Mouse (Mus musculus) brown adipose tissue, adult 24 weeks (tissue): Measurements from ENCODE around the gene Tor3a. TPM values are rescaled to one million over a fixed set of nuclear protein-coding genes. Genes with fewer than 3 reads are reported as not detected.

Experiments used
- H3K27ac ChIP-seq: fragments of 200-500 bp; replicated peaks from 2 replicates; pipeline ENCODE4 v1.5.1; 2012; ENCODE audit warnings: low read depth, mild to moderate bottlenecking, low read length
- H3K4me1 ChIP-seq: fragments of 200-500 bp; 2 replicates; pipeline ENCODE4 v1.6.1; 2012; ENCODE audit warnings: low read length, mixed read lengths; ENCODE audit not compliant: control insufficient read depth, insufficient read depth, insufficient read length
- H3K4me3 ChIP-seq: fragments of 200-500 bp; 2 replicates; pipeline ENCODE4 v1.5.1; 2012; ENCODE audit warnings: low read depth, mild to moderate bottlenecking, low read length, moderate library complexity; ENCODE audit not compliant: insufficient read depth
- polyA plus RNA-seq: library from polyadenylated mRNA; stranded (reverse); fragments of >200 nt; gene quantifications from 2 replicates; pipeline ENCODE4 v1.2.4, GENCODE M21; 2012; ENCODE audit not compliant: missing spikeins, insufficient read depth, insufficient read length

The Tor3a gene
- polyA plus RNA-seq, 1 experiment: 6.2 TPM

- H3K27ac ChIP-seq: no peak overlapping the region
- no peak overlapping the region for H3K4me3 ChIP-seq
- no peaks in the 10 kb centered on the region for H3K4me1 ChIP-seq
Observed at GRCm38 (mm10) chr1:156629984-156630383, 44.2 kb downstream of the Tor3a start.

GRCm38 (mm10) chr1:156626729-156627128, 47.4 kb downstream of the Tor3a start:
- Histone ChIP-seq H3K4me1 (no peaks in the 10 kb centered on the region; the same call in 1 of the 2 replicates), H3K4me3 (no peak overlapping the region), H3K27ac (no peak overlapping the region)

- Histone ChIP-seq H3K4me3 (no peak overlapping the region), H3K27ac (no peak overlapping the region), H3K4me1 (no peaks in the 10 kb centered on the region; the same call in 1 of the 2 replicates)
Observed at GRCm38 (mm10) chr1:156624231-156624630, 49.9 kb downstream of the Tor3a start.

- Histone ChIP-seq H3K4me1 (peaks cover 14% of the 10 kb centered on the region), H3K27ac (no peak overlapping the region), H3K4me3 (no peak overlapping the region)
Observed at GRCm38 (mm10) chr1:156620951-156621350, 53.2 kb downstream of the Tor3a start.

GRCm38 (mm10) chr1:156620292-156620909, 53.8 kb downstream of the Tor3a start:
- Histone ChIP-seq H3K27ac (no peak overlapping the region), H3K4me1 (peaks cover 16% of the 10 kb centered on the region), H3K4me3 (no peak overlapping the region)

GRCm38 (mm10) chr1:156617811-156618210, 56.3 kb downstream of the Tor3a start:
- H3K4me1 ChIP-seq: peaks cover 20% of the 10 kb centered on the region
- H3K27ac ChIP-seq: no peak overlapping the region
- H3K4me3 ChIP-seq: no peak overlapping the region

- Histone ChIP-seq H3K4me3 (no peak overlapping the region), H3K4me1 (peaks cover 20% of the 10 kb centered on the region), H3K27ac (peak overlapping the region; percentile 4; the same call in 1 of the 2 replicates)
Observed at GRCm38 (mm10) chr1:156616989-156617598, 57.1 kb downstream of the Tor3a start.

- Histone ChIP-seq H3K4me3 (peak overlapping the region; percentile 33), H3K27ac (peak overlapping the region; percentile 71), H3K4me1 (peaks cover 20% of the 10 kb centered on the region)
Observed at GRCm38 (mm10) chr1:156615381-156616133, 58.6 kb downstream of the Tor3a start.

GRCm38 (mm10) chr1:156614710-156615109, 59.4 kb downstream of the Tor3a start:
- H3K27ac ChIP-seq: no peak overlapping the region
- peaks cover 20% of the 10 kb centered on the region for H3K4me1 ChIP-seq
- H3K4me3 ChIP-seq: no peak overlapping the region

GRCm38 (mm10) chr1:156613855-156614530, 60.2 kb downstream of the Tor3a start:
- peak overlapping the region; percentile 47; the same call in 1 of the 2 replicates for H3K27ac ChIP-seq
- peaks cover 20% of the 10 kb centered on the region for H3K4me1 ChIP-seq
- no peak overlapping the region for H3K4me3 ChIP-seq

GRCm38 (mm10) chr1:156610257-156610656, 63.9 kb downstream of the Tor3a start:
- H3K27ac ChIP-seq: no peak overlapping the region
- no peak overlapping the region for H3K4me3 ChIP-seq
- peaks cover 5% of the 10 kb centered on the region; the same call in 1 of the 2 replicates for H3K4me1 ChIP-seq

GRCm38 (mm10) chr1:156608496-156608895, 65.7 kb downstream of the Tor3a start:
- Histone ChIP-seq H3K4me1 (peaks cover 7% of the 10 kb centered on the region), H3K4me3 (no peak overlapping the region), H3K27ac (no peak overlapping the region)

GRCm38 (mm10) chr1:156605940-156606339, 68.2 kb downstream of the Tor3a start:
- no peak overlapping the region for H3K27ac ChIP-seq
- H3K4me3 ChIP-seq: no peak overlapping the region
- peaks cover 7% of the 10 kb centered on the region for H3K4me1 ChIP-seq

GRCm38 (mm10) chr1:156605094-156605866, 68.9 kb downstream of the Tor3a start:
- peaks cover 7% of the 10 kb centered on the region for H3K4me1 ChIP-seq
- H3K4me3 ChIP-seq: no peak overlapping the region
- H3K27ac ChIP-seq: no peak overlapping the region
